Mouse (Mus musculus) midbrain, embryonic 14.5 days (tissue): ENCODE measurements around the gene Lcn10. TPM values are rescaled to one million over a fixed set of nuclear protein-coding genes. Genes with fewer than 3 reads are reported as not detected.

Source experiments
- ATAC-seq: fragments of 200-750 bp; cut with Nextera tagmentation; 2 replicates; pipeline ENCODE4 v1.8.0; 2017; ENCODE audit warnings: moderate number of reproducible peaks, moderate library complexity; ENCODE audit not compliant: low FRiP score, low TSS enrichment
- DNase-seq: peaks from one replicate; pipeline ENCODE4 v3.0.0-alpha.2; 2015
- H3K27ac ChIP-seq: fragments of 300-500 bp; sonication (generic); replicated peaks from 2 replicates; pipeline ENCODE4 v1.5.1; 2014; ENCODE audit warnings: mild to moderate bottlenecking, low read depth, low read length, moderate library complexity
- H3K27me3 ChIP-seq: fragments of 300-500 bp; sonication (generic); 2 replicates; pipeline ENCODE4 v1.6.1; 2014; ENCODE audit warnings: low read length, control low read depth, mixed read lengths; ENCODE audit not compliant: control insufficient read depth, insufficient read depth
- H3K36me3 ChIP-seq: fragments of 300-500 bp; sonication (generic); 2 replicates; pipeline ENCODE4 v1.6.1; 2014; ENCODE audit warnings: low read length, control low read depth; ENCODE audit not compliant: control insufficient read depth, insufficient read depth
- H3K4me1 ChIP-seq: fragments of 300-500 bp; sonication (generic); 2 replicates; pipeline ENCODE4 v1.6.1; 2014; ENCODE audit warnings: mild to moderate bottlenecking, antibody characterized with exemption, low read length, control low read depth; ENCODE audit not compliant: control insufficient read depth, insufficient read depth
- H3K4me2 ChIP-seq: fragments of 300-500 bp; sonication (generic); 2 replicates; pipeline ENCODE4 v1.6.1; 2014; ENCODE audit warnings: mild to moderate bottlenecking, low read length, moderate library complexity
- H3K4me3 ChIP-seq: fragments of 300-500 bp; sonication (generic); replicated peaks from 2 replicates; pipeline ENCODE4 v1.5.1; 2014; ENCODE audit warnings: low read depth, low read length
- H3K9ac ChIP-seq: fragments of 300-500 bp; sonication (generic); replicated peaks from 2 replicates; pipeline ENCODE4 v1.6.1; 2014; ENCODE audit warnings: mild to moderate bottlenecking, low read length, moderate library complexity
- H3K9me3 ChIP-seq: fragments of 300-500 bp; sonication (generic); 2 replicates; pipeline ENCODE4 v1.6.1; 2016; ENCODE audit warnings: low read length, control low read depth, mixed read lengths; ENCODE audit not compliant: control insufficient read depth
- WGBS: fragments of 180-500 bp; shearing (Covaris S2); extraction: QIAGEN DNeasy Blood & Tissue Kit; methylation state at CpG from one replicate; pipeline ENCODE4 v1.1.7; 2014; 5-methylcytosine and 5-hydroxymethylcytosine counted together
- polyA plus RNA-seq: library from polyadenylated mRNA; unstranded; fragments of >200 nt; fragmentation: Nextera tagmentation; extraction: Ambion mirVana; gene quantifications from 2 replicates; pipeline ENCODE4 v1.2.1, GENCODE M21; 2014

Gene Lcn10
- polyA plus RNA-seq, 1 experiment from 2014 or later, result not detected

GRCm38 (mm10) chr2:25660279-25660678 lies 22.2 kb upstream of the Lcn10 start:
- ATAC-seq (no peak), DNase-seq (no peak)
- H3K4me2 ChIP-seq, result no peak overlapping the region
- no peaks in the 10 kb centered on the region for H3K4me1 ChIP-seq
- H3K36me3 ChIP-seq, result no peaks in the 10 kb centered on the region
- H3K27ac ChIP-seq, result no peak overlapping the region
- 93% methylated on average over 8 of the region's 8 CpGs for WGBS
- H3K9me3 ChIP-seq, result no peaks in the 10 kb centered on the region
- H3K27me3 ChIP-seq, result no peaks in the 10 kb centered on the region
- H3K9ac ChIP-seq, result no peak overlapping the region
- no peak overlapping the region for H3K4me3 ChIP-seq

GRCm38 (mm10) chr2:25661245-25661970 lies 21.1 kb upstream of the Lcn10 start:
- no peaks in the 10 kb centered on the region for H3K4me1 ChIP-seq

GRCm38 (mm10) chr2:25663511-25663910 lies 19.0 kb upstream of the Lcn10 start:
- Histone ChIP-seq H3K9ac (no peak overlapping the region), H3K27me3 (no peaks in the 10 kb centered on the region), H3K36me3 (no peaks in the 10 kb centered on the region), H3K9me3 (no peaks in the 10 kb centered on the region), H3K27ac (no peak overlapping the region), H3K4me3 (no peak overlapping the region), H3K4me2 (no peak overlapping the region), H3K4me1 (no peaks in the 10 kb centered on the region)
- DNase-seq (peak; percentile 59), ATAC-seq (no peak)
- WGBS, result 73% methylated on average over 1 of the region's 1 CpGs

More at GRCm38 (mm10) chr2:25661245-25661970, 21.1 kb upstream of the Lcn10 start:
- H3K4me3 ChIP-seq, result no peak overlapping the region
- H3K9me3 ChIP-seq, result no peaks in the 10 kb centered on the region
- H3K27me3 ChIP-seq, result no peaks in the 10 kb centered on the region
- H3K27ac ChIP-seq, result no peak overlapping the region
- no peaks in the 10 kb centered on the region for H3K36me3 ChIP-seq
- DNase-seq (no peak), ATAC-seq (no peak)
- 89% methylated on average over 6 of the region's 6 CpGs for WGBS
- no peak overlapping the region for H3K4me2 ChIP-seq
- H3K9ac ChIP-seq, result no peak overlapping the region

- Histone ChIP-seq H3K4me1 (no peaks in the 10 kb centered on the region), H3K4me3 (no peak overlapping the region), H3K9ac (no peak overlapping the region), H3K27me3 (no peaks in the 10 kb centered on the region), H3K4me2 (no peak overlapping the region), H3K9me3 (no peaks in the 10 kb centered on the region), H3K27ac (no peak overlapping the region), H3K36me3 (no peaks in the 10 kb centered on the region)
- DNase-seq (no peak), ATAC-seq (no peak)
- 90% methylated on average over 5 of the region's 5 CpGs for WGBS
Measured at GRCm38 (mm10) chr2:25664125-25664524, 18.4 kb upstream of the Lcn10 start.

GRCm38 (mm10) chr2:25666516-25666915 lies 16.0 kb upstream of the Lcn10 start:
- DNase-seq, result no peak
- Histone ChIP-seq H3K9me3 (no peaks in the 10 kb centered on the region), H3K27me3 (no peaks in the 10 kb centered on the region), H3K4me2 (no peak overlapping the region), H3K9ac (no peak overlapping the region), H3K4me3 (no peak overlapping the region), H3K27ac (no peak overlapping the region), H3K36me3 (no peaks in the 10 kb centered on the region), H3K4me1 (no peaks in the 10 kb centered on the region)
- 73% methylated on average over 1 of the region's 1 CpGs for WGBS
- no peak for ATAC-seq

- Histone ChIP-seq H3K36me3 (no peaks in the 10 kb centered on the region), H3K9me3 (no peaks in the 10 kb centered on the region), H3K27ac (no peak within 1 kb of the TSS), H3K4me1 (no peaks in the 10 kb centered on the region), H3K9ac (no peak within 1 kb of the TSS), H3K27me3 (no peaks in the 10 kb centered on the region), H3K4me2 (no peak within 1 kb of the TSS), H3K4me3 (no peak within 1 kb of the TSS)
- 89% methylated on average over 3 of the region's 3 CpGs for WGBS
- DNase-seq (no peak), ATAC-seq (no peak)
Measured at GRCm38 (mm10) chr2:25676486-25676885, 6.0 kb upstream of the Lcn10 start, which contains the start of gene Lcn6. TSS of gene Lcn6 (plus strand) at chr2:25676786.

- Histone ChIP-seq H3K36me3 (no peaks in the 10 kb centered on the region), H3K4me1 (no peaks in the 10 kb centered on the region), H3K4me3 (no peak overlapping the region), H3K9ac (no peak overlapping the region), H3K9me3 (no peaks in the 10 kb centered on the region), H3K27ac (no peak overlapping the region), H3K27me3 (no peaks in the 10 kb centered on the region), H3K4me2 (no peak overlapping the region)
- ATAC-seq (no peak), DNase-seq (no peak)
- WGBS, result 88% methylated on average over 6 of the region's 6 CpGs
Measured at GRCm38 (mm10) chr2:25679559-25679958, 3.0 kb upstream of the Lcn10 start.

GRCm38 (mm10) chr2:25686941-25687340 lies 4.4 kb downstream of the Lcn10 start:
- 72% methylated on average over 4 of the region's 4 CpGs for WGBS
- no peak overlapping the region for H3K4me3 ChIP-seq
- no peak for ATAC-seq

GRCm38 (mm10) chr2:25694605-25695004 lies 12.1 kb downstream of the Lcn10 start:
- DNase-seq (peak; percentile 80), ATAC-seq (no peak)
- H3K27me3 ChIP-seq, result no peaks in the 10 kb centered on the region
- no peak overlapping the region for H3K9ac ChIP-seq
- H3K9me3 ChIP-seq, result no peaks in the 10 kb centered on the region
- no peak overlapping the region for H3K4me2 ChIP-seq
- no peak overlapping the region for H3K4me3 ChIP-seq
- no peaks in the 10 kb centered on the region for H3K36me3 ChIP-seq
- H3K27ac ChIP-seq, result no peak overlapping the region
- H3K4me1 ChIP-seq, result no peaks in the 10 kb centered on the region

More at GRCm38 (mm10) chr2:25686941-25687340, 4.4 kb downstream of the Lcn10 start:
- Histone ChIP-seq H3K4me2 (no peak overlapping the region), H3K4me1 (no peaks in the 10 kb centered on the region), H3K36me3 (no peaks in the 10 kb centered on the region), H3K9ac (no peak overlapping the region), H3K27ac (no peak overlapping the region), H3K9me3 (no peaks in the 10 kb centered on the region), H3K27me3 (no peaks in the 10 kb centered on the region)
- no peak for DNase-seq
